ENCODE assay signal across 9 mouse cellular contexts in genomic region chr19:32123196-32123595, GRCm38 (mm10).
"Had no signal": no experiment of that assay in that cellular context is flagged by ENCODE, and none has a peak within 500 bp of the region (broad histone marks: within the 10 kb centered on the region; RNA-seq: fewer than 3 reads in every experiment).

No protein-coding gene starts in this region.

- ATAC-seq: intestine, postnatal 0 days; lung, postnatal 0 days had no signal

- DNase-seq: kidney, adult 8-10 months; kidney, postnatal 25 days; lung, adult 2 months; lung, postnatal 4 days; midbrain, embryonic 14.5 days; right cerebral cortex, adult 18-20 months; thymus, adult 2 months had no signal
